Mouse (Mus musculus) G1E (cell line): ENCODE results near the gene Supt3. TPM values are rescaled to one million over a fixed set of nuclear protein-coding genes. Genes with fewer than 3 reads are reported as not detected.

Experiments
- ATAC-seq: 2 replicates; pipeline ENCODE4 v1.8.0; 2016; ENCODE audit warnings: mild to moderate bottlenecking; ENCODE audit not compliant: insufficient number of reproducible peaks, poor library complexity, low FRiP score, severe bottlenecking; ENCODE audit errors: extremely low read depth
- DNase-seq: peaks from one replicate; pipeline ENCODE4 v3.0.0; 2012; ENCODE audit warnings: low spot score
- H3K27me3 ChIP-seq: 2 replicates; pipeline ENCODE4 v1.6.1; 2012; ENCODE audit warnings: mild to moderate bottlenecking, low read length, inconsistent platforms; ENCODE audit not compliant: insufficient read depth
- H3K36me3 ChIP-seq: replicated peaks from 2 replicates; pipeline ENCODE3; 2012; ENCODE audit warnings: mild to moderate bottlenecking, inconsistent platforms
- H3K4me1 ChIP-seq: 2 replicates; pipeline ENCODE4 v1.6.1; 2012; ENCODE audit warnings: low read depth, low read length, inconsistent platforms, mixed read lengths; ENCODE audit not compliant: insufficient read depth
- H3K4me3 ChIP-seq: 2 replicates; pipeline ENCODE4 v1.5.1; 2012; ENCODE audit warnings: low read depth, mild to moderate bottlenecking, inconsistent platforms, low read length, moderate library complexity, mixed read lengths
- H3K9me3 ChIP-seq: replicated peaks from 2 replicates; pipeline ENCODE4 v1.6.1; 2012; ENCODE audit warnings: inconsistent platforms
- CTCF ChIP-seq: IDR thresholded peaks from 2 replicates; pipeline ENCODE4 v1.5.1; 2012; ENCODE audit warnings: low read depth, low read length, inconsistent platforms, mixed read lengths
- GATA1 ChIP-seq: IDR thresholded peaks from 2 replicates; pipeline ENCODE4 v1.6.1; 2012; ENCODE audit warnings: borderline replicate concordance, low read length, inconsistent platforms, mixed read lengths
- GATA2 ChIP-seq: IDR thresholded peaks from 2 replicates; pipeline ENCODE4 v1.6.1; 2012; ENCODE audit warnings: low read depth, low read length, inconsistent platforms, borderline replicate concordance
- POLR2AphosphoS5 ChIP-seq: IDR thresholded peaks from 2 replicates; pipeline ENCODE4 v1.6.1; 2012; ENCODE audit warnings: low read depth, low read length, inconsistent platforms; ENCODE audit not compliant: insufficient replicate concordance
- TAL1 ChIP-seq: conservative IDR thresholded peaks from 2 replicates; pipeline ENCODE4 v1.6.1; 2012; ENCODE audit warnings: low read depth, low read length, inconsistent platforms, mixed read lengths
- polyA plus RNA-seq: library from polyadenylated mRNA; stranded (reverse); fragments of >175 nt; gene quantifications from 2 replicates; pipeline ENCODE4 v1.2.3, GENCODE M21; 2012
- total RNA-seq, 2 experiments: library from RNA; stranded (forward) in 1 of 2; stranded (reverse) in 1 of 2; fragments of 200-1000 nt in 1 of 2; fragments of >200 nt in 1 of 2; fragmentation: Nextera tagmentation in 1 of 2; gene quantifications; 2 replicates each; pipeline ENCODE4 v1.2.3; 2014 to 2017

The Supt3 gene
- total and polyA plus RNA-seq, 3 experiments: 4.8 to 25.4 (median 8.9) TPM

GRCm38 (mm10) chr17:44948321-44948720, 171.4 kb downstream of the Supt3 start:
- Histone ChIP-seq H3K27me3 (no peaks in the 10 kb centered on the region), H3K4me1 (no peaks in the 10 kb centered on the region), H3K9me3 (no peaks in the 10 kb centered on the region), H3K4me3 (no peak overlapping the region), H3K36me3 (no peaks in the 10 kb centered on the region)
- TF ChIP-seq POLR2AphosphoS5 (no peak), CTCF (no peak), GATA1 (no peak), GATA2 (no peak), TAL1 (no peak)
- no peak for DNase-seq
- ATAC-seq: no peak

DNA sequence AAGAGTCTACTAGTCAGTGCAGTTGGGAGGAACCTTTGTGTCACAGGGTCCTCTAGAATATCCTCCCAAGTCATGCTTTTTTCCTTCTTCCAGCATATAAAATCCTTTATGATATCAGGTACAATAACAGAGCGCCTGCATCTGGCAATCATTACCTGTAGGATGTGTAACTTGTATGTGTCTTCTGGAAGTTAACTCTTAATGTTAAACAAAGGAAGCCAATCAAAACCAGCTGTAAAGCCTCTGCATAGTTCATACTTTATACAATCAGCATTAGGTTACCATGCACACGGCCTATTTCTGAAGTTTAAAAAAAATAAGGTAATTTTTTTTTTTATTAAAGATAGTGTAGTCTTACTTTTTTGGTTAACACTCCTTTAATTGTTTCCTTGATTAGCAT, 179.7 kb downstream of the Supt3 start:
- TF ChIP-seq CTCF (no peak), GATA1 (no peak), GATA2 (no peak), POLR2AphosphoS5 (no peak), TAL1 (no peak)
- H3K4me3 ChIP-seq: no peak overlapping the region
- DNase-seq: no peak
- no peaks in the 10 kb centered on the region for H3K36me3 ChIP-seq
- no peaks in the 10 kb centered on the region for H3K9me3 ChIP-seq
- no peaks in the 10 kb centered on the region for H3K4me1 ChIP-seq
- no peaks in the 10 kb centered on the region for H3K27me3 ChIP-seq
- ATAC-seq: no peak

- Histone ChIP-seq H3K4me3 (no peak overlapping the region), H3K9me3 (no peaks in the 10 kb centered on the region), H3K36me3 (no peaks in the 10 kb centered on the region), H3K4me1 (no peaks in the 10 kb centered on the region), H3K27me3 (no peaks in the 10 kb centered on the region)
- ATAC-seq (no peak), DNase-seq (no peak)
- no peak for TF ChIP-seq CTCF
- TF ChIP-seq GATA2: no peak
- TF ChIP-seq GATA1: no peak
- no peak for TF ChIP-seq TAL1
- TF ChIP-seq POLR2AphosphoS5: no peak
These were observed 186.3 kb downstream of the Supt3 start for GRCm38 (mm10) chr17:44963051-44963798.

GRCm38 (mm10) chr17:44967186-44967585, 190.2 kb downstream of the Supt3 start:
- Histone ChIP-seq H3K4me1 (no peaks in the 10 kb centered on the region), H3K36me3 (no peaks in the 10 kb centered on the region), H3K4me3 (no peak overlapping the region), H3K9me3 (no peaks in the 10 kb centered on the region), H3K27me3 (no peaks in the 10 kb centered on the region)
- no peak for ATAC-seq
- TF ChIP-seq POLR2AphosphoS5: no peak
- no peak for TF ChIP-seq GATA2
- TF ChIP-seq CTCF: no peak
- no peak for TF ChIP-seq TAL1
- no peak for TF ChIP-seq GATA1
- DNase-seq: no peak

DNA sequence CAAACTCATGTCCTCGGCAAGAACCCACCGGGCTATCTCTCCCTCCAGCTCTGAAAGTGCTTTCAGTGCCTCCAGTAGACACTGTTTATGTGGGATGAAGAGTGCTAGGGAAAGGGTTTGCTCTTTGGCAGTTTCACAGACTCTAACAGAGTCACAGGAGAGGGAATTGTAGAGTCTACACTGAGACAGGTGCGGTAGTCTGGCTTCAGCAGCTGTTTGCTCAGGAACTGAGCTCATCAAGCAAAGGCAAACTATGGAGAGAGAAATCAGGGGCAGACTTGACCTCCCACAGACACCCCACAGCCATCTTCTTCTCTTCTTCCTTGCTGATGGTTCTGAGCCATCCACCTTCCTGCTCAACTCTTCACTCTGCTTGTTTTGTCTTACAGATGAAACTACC, 193.3 kb downstream of the Supt3 start:
- TF ChIP-seq GATA2 (no peak), GATA1 (no peak), POLR2AphosphoS5 (no peak), TAL1 (no peak), CTCF (no peak)
- Histone ChIP-seq H3K36me3 (no peaks in the 10 kb centered on the region), H3K4me3 (no peak overlapping the region), H3K27me3 (no peaks in the 10 kb centered on the region), H3K9me3 (no peaks in the 10 kb centered on the region), H3K4me1 (no peaks in the 10 kb centered on the region)
- DNase-seq (no peak), ATAC-seq (no peak)

DNA sequence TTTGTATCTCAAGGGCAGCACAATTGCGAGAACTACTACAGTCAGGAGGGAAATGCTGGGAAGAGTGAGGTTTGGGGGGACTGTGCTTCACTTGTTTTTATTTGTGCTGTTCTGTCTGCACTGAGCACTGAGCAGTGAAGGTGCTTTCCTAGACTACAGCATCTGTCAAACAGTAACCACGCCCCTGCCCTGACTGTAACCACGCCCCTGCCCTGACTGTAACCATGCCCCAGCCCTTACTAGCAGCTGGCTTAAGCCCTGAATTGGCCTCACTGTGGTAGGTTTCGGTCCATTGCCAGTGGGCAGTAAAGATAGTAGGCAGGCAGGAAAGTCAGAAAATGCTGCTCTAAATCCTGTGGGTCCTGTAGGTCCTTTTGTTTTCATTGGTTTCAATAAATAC, 196.5 kb downstream of the Supt3 start:
- Histone ChIP-seq H3K9me3 (no peaks in the 10 kb centered on the region), H3K36me3 (no peaks in the 10 kb centered on the region), H3K4me3 (no peak overlapping the region), H3K27me3 (no peaks in the 10 kb centered on the region), H3K4me1 (no peaks in the 10 kb centered on the region)
- ATAC-seq: no peak
- no peak for DNase-seq
- TF ChIP-seq GATA1: no peak
- TF ChIP-seq POLR2AphosphoS5: no peak
- no peak for TF ChIP-seq CTCF
- TF ChIP-seq GATA2: no peak
- TF ChIP-seq TAL1: no peak

- DNase-seq: no peak
- Histone ChIP-seq H3K4me3 (no peak overlapping the region), H3K36me3 (no peaks in the 10 kb centered on the region), H3K9me3 (no peaks in the 10 kb centered on the region), H3K27me3 (no peaks in the 10 kb centered on the region), H3K4me1 (no peaks in the 10 kb centered on the region)
- no peak for ATAC-seq
- TF ChIP-seq CTCF (no peak), GATA2 (no peak)
These were observed 200.7 kb downstream of the Supt3 start for GRCm38 (mm10) chr17:44977690-44978089.
